Mouse (Mus musculus) liver, embryonic 11.5 days (tissue): ENCODE measurements around the gene Lmod3. TPM values are rescaled to one million over a fixed set of nuclear protein-coding genes. Genes with fewer than 3 reads are reported as not detected.

ENCODE experiments used
- ATAC-seq: fragments of 200-750 bp; cut with Nextera tagmentation; replicated peaks from 2 replicates; pipeline ENCODE4 v1.8.0; 2017; ENCODE audit warnings: moderate number of reproducible peaks, mild to moderate bottlenecking, moderate TSS enrichment, moderate library complexity; ENCODE audit not compliant: low FRiP score
- DNase-seq: peaks from one replicate; pipeline ENCODE4 v3.0.0-alpha.2; 2017; ENCODE audit warnings: low spot score
- H3K27ac ChIP-seq: fragments of 300-500 bp; sonication (generic); 2 replicates; pipeline ENCODE4 v1.5.1; 2014; ENCODE audit warnings: mild to moderate bottlenecking, low read depth, low read length, control low read depth
- H3K27me3 ChIP-seq: fragments of 300-500 bp; sonication (generic); replicated peaks from 2 replicates; pipeline ENCODE4 v1.6.1; 2014; ENCODE audit warnings: low read length, mixed read lengths; ENCODE audit not compliant: control insufficient read depth, insufficient read depth
- H3K36me3 ChIP-seq: fragments of 300-500 bp; sonication (generic); 2 replicates; pipeline ENCODE4 v1.6.1; 2014; ENCODE audit warnings: mild to moderate bottlenecking, low read length, moderate library complexity, mixed read lengths; ENCODE audit not compliant: control insufficient read depth, insufficient read depth
- H3K4me1 ChIP-seq: fragments of 300-500 bp; sonication (generic); replicated peaks from 2 replicates; pipeline ENCODE4 v1.6.1; 2014; ENCODE audit warnings: low read length, mixed read lengths; ENCODE audit not compliant: control insufficient read depth, insufficient read depth
- H3K4me2 ChIP-seq: fragments of 300-500 bp; sonication (generic); 2 replicates; pipeline ENCODE4 v1.6.1; 2014; ENCODE audit warnings: mild to moderate bottlenecking, control low read depth, moderate library complexity
- H3K4me3 ChIP-seq: fragments of 300-500 bp; sonication (generic); 2 replicates; pipeline ENCODE4 v1.5.1; 2014; ENCODE audit warnings: low read depth, low read length, control low read depth
- H3K9ac ChIP-seq: fragments of 300-500 bp; sonication (generic); 2 replicates; pipeline ENCODE4 v1.6.1; 2014; ENCODE audit warnings: low read depth, low read length, control low read depth
- H3K9me3 ChIP-seq: fragments of 300-500 bp; sonication (generic); 2 replicates; pipeline ENCODE4 v1.6.1; 2016; ENCODE audit warnings: low read length, inconsistent platforms, mixed read lengths; ENCODE audit not compliant: control insufficient read depth
- WGBS: fragments of 180-500 bp; shearing (Covaris S2); extraction: QIAGEN DNeasy Blood & Tissue Kit; methylation state at CpG from one replicate; pipeline ENCODE4 v1.1.7; 2014; 5-methylcytosine and 5-hydroxymethylcytosine counted together
- polyA plus RNA-seq: library from polyadenylated mRNA; unstranded; fragments of >200 nt; fragmentation: Nextera tagmentation; extraction: Ambion mirVana; gene quantifications from 2 replicates; pipeline ENCODE4 v1.2.1, GENCODE M21; 2014

Lmod3 gene
- polyA plus RNA-seq, 1 experiment from 2014 or later, result not detected

- Histone ChIP-seq H3K4me2 (no peak overlapping the region), H3K27ac (no peak overlapping the region), H3K4me3 (no peak overlapping the region), H3K27me3 (no peaks in the 10 kb centered on the region), H3K36me3 (peaks cover 4% of the 10 kb centered on the region), H3K9ac (no peak overlapping the region), H3K4me1 (peaks cover 22% of the 10 kb centered on the region), H3K9me3 (no peaks in the 10 kb centered on the region)
- no peak for ATAC-seq
- DNase-seq, result no peak
- WGBS, result 93% methylated on average over 9 of the region's 9 CpGs
Observed at GRCm38 (mm10) chr6:97227067-97227847, 25.3 kb downstream of the Lmod3 start.

DNA sequence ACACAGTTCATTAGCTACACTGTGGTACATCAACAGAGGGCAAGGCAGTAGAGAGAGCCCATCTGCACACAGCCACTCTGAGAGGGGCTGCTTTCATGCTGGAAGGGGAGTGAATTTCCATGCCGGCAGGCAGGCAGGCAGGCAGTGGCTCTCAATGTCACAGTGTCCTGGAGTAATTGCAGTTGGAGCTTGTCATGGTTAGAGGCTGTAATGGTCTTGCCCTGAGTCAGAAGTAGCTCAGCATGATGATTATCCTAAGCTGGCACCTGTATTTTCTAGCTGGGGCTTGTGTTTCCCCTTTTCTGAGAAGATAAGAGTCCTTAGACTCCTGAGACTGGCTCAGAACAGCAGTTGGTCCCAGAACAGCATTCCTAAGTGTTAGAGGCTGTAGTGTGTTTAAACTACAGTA lies 26.5 kb downstream of the Lmod3 start:
- Histone ChIP-seq H3K4me2 (no peak overlapping the region), H3K4me3 (no peak overlapping the region), H3K27ac (no peak overlapping the region), H3K9me3 (no peaks in the 10 kb centered on the region), H3K36me3 (peaks cover 3% of the 10 kb centered on the region; the same call in 1 of the 2 replicates), H3K4me1 (peaks cover 32% of the 10 kb centered on the region), H3K27me3 (no peaks in the 10 kb centered on the region), H3K9ac (no peak overlapping the region)
- no peak for DNase-seq
- 58% methylated on average over 1 of the region's 1 CpGs for WGBS
- 0 out of 2 replicates have a peak, but pooled peaks have one; percentile 36 for ATAC-seq

DNA sequence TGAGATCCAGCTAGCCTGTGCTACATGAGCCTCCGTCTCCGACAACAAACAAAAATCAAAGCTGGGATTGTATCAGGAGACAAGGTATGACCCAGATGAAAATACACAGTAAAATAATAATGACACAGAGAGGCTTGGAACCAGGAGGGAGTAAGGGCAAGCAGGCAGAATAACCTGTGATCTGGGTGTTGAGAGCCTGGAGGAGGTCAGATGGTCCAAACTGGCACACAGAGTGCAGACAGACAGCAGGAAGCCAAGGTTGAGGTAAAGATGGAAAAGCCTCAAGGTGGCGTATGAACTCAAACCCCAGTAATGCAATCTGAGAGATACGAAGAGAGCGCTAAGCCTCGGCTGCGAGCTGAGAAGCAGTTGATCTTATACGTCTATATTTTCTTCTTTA lies 28.1 kb downstream of the Lmod3 start:
- Histone ChIP-seq H3K4me3 (no peak overlapping the region), H3K9me3 (no peaks in the 10 kb centered on the region), H3K27me3 (no peaks in the 10 kb centered on the region), H3K4me2 (no peak overlapping the region), H3K27ac (no peak overlapping the region), H3K36me3 (peaks cover 3% of the 10 kb centered on the region; the same call in 1 of the 2 replicates), H3K4me1 (peaks cover 32% of the 10 kb centered on the region), H3K9ac (no peak overlapping the region)
- DNase-seq, result no peak
- ATAC-seq, result no peak
- 93% methylated on average over 8 of the region's 8 CpGs for whole genome bisulfite sequencing

DNA sequence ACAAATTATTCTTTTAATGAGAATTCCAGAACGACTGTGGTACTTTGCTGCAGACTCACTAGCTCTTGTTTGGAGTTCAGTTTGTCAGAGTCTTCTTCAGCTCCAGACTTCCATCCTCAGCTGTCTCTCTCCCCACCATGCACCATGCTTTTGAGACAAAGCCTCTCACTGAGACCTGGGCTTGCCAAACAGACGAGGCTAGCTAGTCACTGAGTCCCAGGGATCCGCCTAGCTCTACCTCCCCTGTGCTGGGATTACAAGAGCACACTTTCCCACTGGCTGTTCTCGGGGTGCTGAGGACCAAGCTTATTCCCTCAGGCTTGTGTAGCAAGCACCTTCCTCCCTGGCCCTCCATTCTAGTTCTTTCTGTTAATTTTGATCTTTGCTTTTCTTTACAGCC lies 29.0 kb downstream of the Lmod3 start:
- H3K4me1 ChIP-seq, result peaks cover 32% of the 10 kb centered on the region

GRCm38 (mm10) chr6:97222931-97223467 lies 29.6 kb downstream of the Lmod3 start:
- no peak overlapping the region for H3K4me3 ChIP-seq
- no peaks in the 10 kb centered on the region; the same call in 1 of the 2 replicates for H3K36me3 ChIP-seq
- no peak for ATAC-seq
- H3K4me1 ChIP-seq, result peaks cover 32% of the 10 kb centered on the region
- peak overlapping the region; percentile 50 for H3K4me2 ChIP-seq
- no peak for DNase-seq
- H3K27ac ChIP-seq, result peak overlapping the region; percentile 13; the same call in 1 of the 2 replicates
- H3K27me3 ChIP-seq, result no peaks in the 10 kb centered on the region
- no peaks in the 10 kb centered on the region for H3K9me3 ChIP-seq
- 29% methylated on average over 5 of the region's 5 CpGs for WGBS
- H3K9ac ChIP-seq, result no peak overlapping the region

More for the DNA sequence above, 29.0 kb downstream of the Lmod3 start:
- 0 out of 2 replicates have a peak, but pooled peaks have one; percentile 8 for ATAC-seq
- no peak overlapping the region for H3K4me3 ChIP-seq
- no peak for DNase-seq
- H3K4me2 ChIP-seq, result no peak overlapping the region; the same call in 1 of the 2 replicates
- H3K36me3 ChIP-seq, result no peaks in the 10 kb centered on the region; the same call in 1 of the 2 replicates
- H3K9me3 ChIP-seq, result no peaks in the 10 kb centered on the region
- no peak overlapping the region for H3K9ac ChIP-seq
- no peaks in the 10 kb centered on the region for H3K27me3 ChIP-seq
- WGBS, result 70% methylated on average over 4 of the region's 4 CpGs
- H3K27ac ChIP-seq, result no peak overlapping the region

- WGBS, result 47% methylated on average over 6 of the region's 6 CpGs
- Histone ChIP-seq H3K36me3 (no peaks in the 10 kb centered on the region; the same call in 1 of the 2 replicates), H3K27ac (no peak overlapping the region), H3K27me3 (no peaks in the 10 kb centered on the region), H3K9ac (no peak overlapping the region), H3K4me1 (peaks cover 32% of the 10 kb centered on the region), H3K9me3 (no peaks in the 10 kb centered on the region), H3K4me3 (no peak overlapping the region), H3K4me2 (peak overlapping the region; percentile 50)
- DNase-seq (no peak), ATAC-seq (peak; percentile 47; the same call in 1 of the 2 replicates)
Observed at GRCm38 (mm10) chr6:97222321-97222720, 30.2 kb downstream of the Lmod3 start.

DNA sequence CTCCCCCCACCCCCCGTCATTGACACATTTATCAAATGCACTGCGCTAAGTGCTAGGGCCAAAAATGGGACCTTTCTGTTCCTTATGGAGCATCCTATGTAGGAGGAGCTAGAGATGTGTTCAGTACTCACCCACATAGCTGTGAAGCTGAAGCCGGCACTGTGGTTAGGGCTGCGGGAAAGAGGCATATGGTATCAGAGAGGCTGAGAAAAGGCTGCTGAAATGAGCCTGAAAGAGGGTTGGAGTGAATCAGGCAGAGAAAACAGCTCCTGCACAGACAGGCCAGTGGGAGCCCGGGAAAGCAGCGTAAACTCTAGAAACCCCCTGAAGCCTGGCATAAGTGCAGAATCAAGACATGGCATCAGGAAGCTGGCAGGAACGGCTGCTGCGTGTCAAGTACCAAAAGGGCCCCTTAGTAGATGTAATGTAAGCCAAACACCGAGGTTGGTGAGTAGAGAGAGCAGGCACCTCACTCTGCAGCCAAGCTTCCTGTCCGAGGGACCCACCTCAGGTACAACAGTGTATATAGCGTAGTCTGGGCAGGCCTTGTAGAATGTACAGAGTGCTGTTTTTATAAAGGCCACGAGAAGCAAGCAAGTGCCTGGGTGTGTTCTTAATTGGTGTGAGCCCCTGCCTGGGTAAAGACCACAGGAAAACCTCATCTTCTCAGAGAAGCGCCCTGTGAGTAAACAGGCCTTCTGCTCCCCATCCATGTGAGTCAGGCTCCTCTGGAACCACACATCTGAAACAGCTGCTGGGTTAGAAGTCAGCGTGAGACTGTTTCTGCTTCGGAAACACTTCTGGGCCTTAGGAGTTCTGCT lies 31.1 kb downstream of the Lmod3 start:
- Histone ChIP-seq H3K9ac (no peak overlapping the region), H3K4me3 (no peak overlapping the region), H3K27ac (no peak overlapping the region), H3K9me3 (no peaks in the 10 kb centered on the region), H3K27me3 (no peaks in the 10 kb centered on the region), H3K4me2 (no peak overlapping the region), H3K4me1 (peaks cover 32% of the 10 kb centered on the region), H3K36me3 (no peaks in the 10 kb centered on the region; the same call in 1 of the 2 replicates)
- WGBS, result 60% methylated on average over 15 of the region's 15 CpGs
- DNase-seq (no peak), ATAC-seq (no peak)

DNA sequence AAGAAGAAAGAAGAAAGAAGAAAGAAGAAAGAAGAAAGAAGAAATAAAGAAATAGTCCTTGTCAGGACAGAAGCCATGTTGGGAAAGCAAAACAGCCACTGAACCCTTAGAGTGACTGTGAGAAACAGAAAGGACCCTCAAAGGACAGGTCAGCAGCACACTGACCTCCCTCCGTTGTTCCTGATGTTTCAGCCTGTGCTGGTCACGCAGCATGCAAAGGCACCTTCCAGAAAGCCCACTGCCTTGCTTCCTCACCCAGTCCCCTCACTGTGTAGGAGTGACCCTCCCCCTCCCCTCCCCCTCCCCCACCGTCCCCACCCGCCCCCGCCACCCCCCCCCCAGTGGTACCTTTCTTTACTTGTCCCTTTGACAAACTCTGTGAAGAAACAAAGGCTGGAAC lies 31.9 kb downstream of the Lmod3 start:
- Histone ChIP-seq H3K9ac (no peak overlapping the region), H3K9me3 (no peaks in the 10 kb centered on the region), H3K4me1 (peaks cover 28% of the 10 kb centered on the region), H3K36me3 (no peaks in the 10 kb centered on the region; the same call in 1 of the 2 replicates), H3K4me2 (no peak overlapping the region), H3K4me3 (no peak overlapping the region), H3K27ac (no peak overlapping the region), H3K27me3 (no peaks in the 10 kb centered on the region)
- ATAC-seq (no peak), DNase-seq (no peak)
- WGBS, result 77% methylated on average over 2 of the region's 5 CpGs
